Mouse (Mus musculus) monocyte, adult 5-6 weeks (primary cell): Measurements from ENCODE around the gene H6pd. TPM values are rescaled to one million over a fixed set of nuclear protein-coding genes. Genes with fewer than 3 reads are reported as not detected.

ENCODE experiments used
- ATAC-seq: fragments of 153-309, 156-312 bp; replicated peaks from 2 replicates; pipeline ENCODE4 v1.8.0; 2017; ENCODE audit warnings: mild to moderate bottlenecking; ENCODE audit not compliant: low TSS enrichment, insufficient number of reproducible peaks, severe bottlenecking, poor library complexity, low FRiP score
- total RNA-seq: library from RNA; stranded (forward); fragments of 200-1000, 200-491, 200-594 nt; gene quantifications from 3 replicates; pipeline ENCODE4 v1.2.3, GENCODE M21; 2017

Gene H6pd
- total RNA-seq, 1 experiment from 2014 or later = 19.1 TPM

- no peak for ATAC-seq
These were observed 22.0 kb downstream of the H6pd start for GRCm38 (mm10) chr4:149986671-149987417.

- no peak for ATAC-seq
These were observed 24.7 kb downstream of the H6pd start for GRCm38 (mm10) chr4:149983921-149984645.

- ATAC-seq = no peak
These were observed 26.7 kb downstream of the H6pd start for GRCm38 (mm10) chr4:149982154-149982553.

GRCm38 (mm10) chr4:149979819-149980308, 29.0 kb downstream of the H6pd start:
- ATAC-seq = peak; percentile 57

GRCm38 (mm10) chr4:149978820-149979219, 30.0 kb downstream of the H6pd start:
- no peak for ATAC-seq

- no peak for ATAC-seq
These were observed 30.9 kb downstream of the H6pd start for GRCm38 (mm10) chr4:149977801-149978544.

- ATAC-seq = no peak
These were observed 31.6 kb downstream of the H6pd start for GRCm38 (mm10) chr4:149977181-149977580.

DNA sequence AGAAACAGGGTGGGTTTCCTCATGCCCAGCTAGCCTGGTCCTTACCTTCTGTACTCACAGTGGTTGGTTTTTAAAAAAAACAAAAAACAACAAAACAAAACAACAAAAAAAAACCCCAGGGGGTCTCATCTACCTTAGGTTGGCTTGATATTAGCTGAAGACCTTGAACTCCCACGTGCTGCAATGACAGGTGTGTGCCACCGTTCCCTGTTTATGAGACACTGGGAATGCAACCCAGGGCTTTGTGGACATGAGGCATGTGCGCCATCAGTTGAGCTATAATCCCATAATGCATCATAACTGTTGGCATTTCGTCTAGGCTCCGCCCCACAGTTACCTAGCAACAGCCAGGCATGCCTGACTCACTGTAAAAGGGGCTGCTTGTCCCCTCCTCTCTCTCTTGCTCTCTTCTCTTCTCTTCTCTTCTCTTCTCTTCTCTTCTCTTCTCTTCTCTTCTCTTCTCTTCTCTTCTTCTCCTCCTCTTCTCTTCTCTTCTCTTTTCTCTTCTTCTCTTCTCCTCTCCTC, 33.0 kb downstream of the H6pd start:
- no peak for ATAC-seq

GRCm38 (mm10) chr4:149975291-149975690, 33.5 kb downstream of the H6pd start:
- no peak for ATAC-seq

GRCm38 (mm10) chr4:149971393-149971792, 37.4 kb downstream of the H6pd start:
- no peak for ATAC-seq

GRCm38 (mm10) chr4:149968526-149968925, 40.3 kb downstream of the H6pd start:
- no peak for ATAC-seq

GRCm38 (mm10) chr4:149966963-149967362, 41.9 kb downstream of the H6pd start:
- no peak for ATAC-seq

DNA sequence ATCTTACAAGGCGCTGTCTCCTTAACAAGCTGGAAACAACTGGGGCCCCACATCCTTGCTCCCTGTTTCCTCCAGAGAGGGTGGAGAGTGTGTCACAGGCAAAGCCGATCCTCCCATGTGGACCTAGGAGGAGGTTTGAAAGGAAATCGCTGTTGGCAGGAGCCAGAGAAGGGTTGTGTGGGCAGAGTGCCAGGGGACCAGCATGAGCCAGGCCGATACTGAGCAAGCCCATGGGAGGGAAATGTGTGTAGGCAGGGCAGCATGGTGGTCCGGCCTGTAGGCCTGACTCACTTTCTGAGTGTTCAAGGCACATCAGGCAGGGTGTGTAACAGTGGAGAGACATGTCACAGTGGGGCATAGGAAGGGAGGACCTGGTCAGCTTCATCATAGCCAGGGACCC, 42.6 kb downstream of the H6pd start:
- ATAC-seq = no peak

DNA sequence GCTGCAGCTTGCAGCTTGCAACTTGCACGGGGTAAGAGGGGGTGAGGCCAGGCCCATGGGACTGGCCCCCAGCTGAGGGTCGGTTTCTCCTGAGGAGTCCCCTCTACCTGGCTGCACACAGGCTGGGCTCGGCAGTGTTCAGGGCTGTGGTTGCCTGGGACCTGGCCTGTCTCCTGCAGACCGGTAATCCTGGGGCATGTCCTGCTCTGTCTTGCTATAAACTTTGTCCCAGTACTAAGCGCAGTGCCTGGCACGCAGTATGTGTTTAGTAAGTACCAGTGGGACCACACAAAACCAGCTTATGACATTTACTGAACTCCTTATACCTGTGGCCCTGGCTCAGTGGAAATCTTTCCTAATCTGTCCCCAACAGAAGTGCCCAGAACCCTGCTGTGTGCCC, 43.2 kb downstream of the H6pd start:
- no peak for ATAC-seq

DNA sequence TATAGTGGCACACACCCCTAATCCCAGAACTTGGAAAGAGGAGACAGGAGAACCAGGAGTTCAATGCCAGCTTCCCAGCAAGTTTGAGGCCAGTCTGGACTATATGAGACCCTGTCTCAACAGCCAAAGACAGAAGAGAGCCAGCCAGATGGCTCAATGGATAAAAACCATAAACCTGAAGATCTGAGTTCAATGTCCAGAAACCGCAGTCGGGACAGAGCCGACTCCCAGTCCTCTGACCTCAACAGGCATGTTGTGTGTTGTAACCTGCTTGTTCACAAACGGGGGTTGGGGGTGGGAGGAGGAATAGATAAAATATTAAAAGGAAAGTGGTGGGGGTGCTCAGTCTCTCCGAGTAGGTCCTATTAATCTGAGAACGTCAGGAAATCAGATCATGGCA, 43.6 kb downstream of the H6pd start:
- no peak for ATAC-seq

- ATAC-seq = no peak
These were observed 44.1 kb downstream of the H6pd start for GRCm38 (mm10) chr4:149964770-149965169.

- ATAC-seq = no peak
These were observed 44.5 kb downstream of the H6pd start for GRCm38 (mm10) chr4:149964285-149964684.

- no peak for ATAC-seq
These were observed 48.4 kb downstream of the H6pd start for GRCm38 (mm10) chr4:149960391-149960790.

DNA sequence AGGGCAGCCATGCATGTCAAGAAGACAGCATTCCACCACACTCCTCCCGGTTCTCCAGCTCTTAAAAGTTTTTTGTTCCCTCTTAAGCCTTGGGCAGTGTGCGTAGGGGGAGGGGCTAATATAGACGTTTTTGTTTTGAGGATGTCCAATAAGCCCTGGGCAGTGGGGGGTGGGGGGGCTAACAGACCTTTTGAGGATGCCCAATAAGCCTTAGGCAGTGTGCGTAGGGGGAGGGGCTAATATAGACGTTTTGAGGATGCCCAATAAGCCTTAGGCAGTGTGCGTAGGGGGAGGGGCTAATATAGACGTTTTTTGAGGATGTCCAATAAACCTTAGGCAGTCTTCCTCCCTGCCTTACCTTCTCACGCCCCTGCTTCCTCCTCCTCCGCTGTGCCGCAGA, 49.0 kb downstream of the H6pd start:
- ATAC-seq = no peak
